Mouse (Mus musculus): ENCODE data around the gene Ppm1m.

Ppm1m gene

GRCm38 (mm10) chr9:106220894-106221523 lies 21.5 kb upstream of the Ppm1m start:
- WGBS, result 81% methylated on average over 8 of the region's 8 CpGs

GRCm38 (mm10) chr9:106216971-106217370 lies 17.4 kb upstream of the Ppm1m start:
- WGBS, result 84% methylated on average over 7 of the region's 7 CpGs

- WGBS, result 84% methylated on average over 6 of the region's 6 CpGs
These were observed 16.0 kb upstream of the Ppm1m start for GRCm38 (mm10) chr9:106215341-106216125.

DNA sequence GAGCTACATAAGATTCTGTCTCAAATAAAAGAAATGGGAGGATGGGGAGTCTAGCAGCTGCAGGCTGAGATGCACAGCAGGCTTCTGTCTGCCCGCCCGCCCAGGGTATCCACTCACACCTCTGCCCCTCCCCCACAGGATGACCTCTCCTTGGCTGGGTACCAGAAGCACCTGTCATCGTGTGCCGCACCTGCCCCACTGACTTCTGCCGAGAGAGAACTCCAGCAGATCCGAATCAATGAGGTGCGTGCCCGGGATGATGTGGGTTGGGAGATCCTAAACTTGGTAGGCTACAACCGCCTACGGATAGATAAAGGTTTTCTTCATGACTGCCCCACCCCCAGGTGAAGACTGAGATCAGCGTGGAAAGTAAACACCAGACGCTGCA lies 13.0 kb upstream of the Ppm1m start:
- WGBS, result 78% methylated on average over 12 of the region's 12 CpGs

DNA sequence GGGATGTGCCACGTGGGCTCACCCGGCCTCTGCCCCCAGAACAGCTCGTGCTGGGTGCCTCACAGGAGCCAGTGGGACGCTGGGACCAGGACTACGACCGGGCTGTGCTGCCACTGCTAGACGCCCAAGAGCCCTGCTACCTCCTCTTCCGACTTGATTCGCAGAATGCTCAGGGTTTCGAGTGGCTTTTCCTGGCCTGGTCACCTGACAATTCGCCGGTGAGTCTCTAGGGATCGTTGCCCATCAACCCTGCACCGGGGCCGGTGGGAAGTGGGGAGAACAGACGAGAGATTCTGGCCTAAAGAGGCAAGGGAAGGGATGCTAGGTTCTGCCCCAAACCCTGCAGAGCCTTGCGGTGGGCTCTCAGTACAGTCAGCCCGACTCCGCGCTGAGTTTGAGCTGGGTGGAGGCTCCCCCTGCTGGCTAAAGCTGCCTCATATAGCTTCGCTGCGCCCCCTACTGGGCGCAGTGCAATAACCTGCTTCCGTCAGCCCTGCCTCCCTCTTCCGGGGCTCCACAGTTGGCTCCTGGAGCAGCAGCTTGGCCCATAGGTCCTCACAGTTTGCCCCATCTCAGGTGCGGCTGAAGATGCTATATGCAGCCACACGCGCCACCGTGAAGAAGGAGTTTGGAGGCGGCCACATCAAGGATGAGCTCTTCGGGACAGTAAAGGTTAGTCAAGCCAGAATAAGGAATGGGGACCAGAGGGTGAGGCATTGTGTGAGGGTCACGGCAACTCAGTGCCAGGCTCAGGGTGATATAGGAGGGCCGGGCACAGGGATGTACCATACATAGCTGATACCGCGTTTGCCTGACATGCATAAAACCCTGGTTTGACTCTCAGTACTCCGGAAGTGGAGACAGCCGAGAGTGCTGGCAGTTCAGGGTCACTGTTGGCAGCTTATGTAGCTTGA lies 12.4 kb upstream of the Ppm1m start:
- 20% methylated on average over 37 of the region's 37 CpGs for WGBS

DNA sequence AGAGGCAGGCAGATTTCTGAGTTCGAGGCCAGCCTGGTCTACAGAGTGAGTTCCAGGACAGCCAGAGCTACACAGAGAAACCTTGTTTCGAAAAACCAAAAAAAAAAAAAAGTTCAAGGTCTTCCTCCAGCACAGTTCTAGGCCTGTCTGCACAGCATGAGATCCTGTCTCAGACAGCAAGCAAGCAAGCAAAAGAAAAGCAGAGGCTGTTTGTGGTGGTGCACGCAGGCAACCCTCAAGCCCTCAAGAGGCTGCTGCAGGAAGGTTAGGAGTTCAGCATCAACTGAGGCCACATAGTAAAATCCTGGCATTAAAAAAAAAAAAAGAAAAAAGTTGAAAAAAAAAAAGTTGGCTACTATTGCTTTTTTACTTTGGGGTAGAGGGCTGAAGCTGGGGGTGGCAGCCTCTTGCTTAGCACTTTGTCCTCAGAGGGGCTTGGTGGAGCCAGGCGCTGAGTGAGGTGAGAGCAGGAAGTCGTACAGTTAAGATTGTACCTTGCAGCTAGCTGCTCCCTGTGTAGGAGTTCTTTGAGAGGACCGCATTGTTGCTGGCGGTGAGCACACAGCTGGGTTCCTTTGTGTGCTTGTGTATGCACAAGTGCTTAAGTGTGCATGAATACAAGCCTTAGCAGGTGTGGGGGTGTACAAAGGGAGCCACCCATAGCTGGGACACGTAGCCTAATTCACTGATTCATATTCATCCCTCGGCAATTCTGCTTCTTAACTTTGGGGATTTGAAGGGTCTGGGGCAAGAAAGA lies 11.5 kb upstream of the Ppm1m start:
- 47% methylated on average over 9 of the region's 9 CpGs for WGBS

DNA sequence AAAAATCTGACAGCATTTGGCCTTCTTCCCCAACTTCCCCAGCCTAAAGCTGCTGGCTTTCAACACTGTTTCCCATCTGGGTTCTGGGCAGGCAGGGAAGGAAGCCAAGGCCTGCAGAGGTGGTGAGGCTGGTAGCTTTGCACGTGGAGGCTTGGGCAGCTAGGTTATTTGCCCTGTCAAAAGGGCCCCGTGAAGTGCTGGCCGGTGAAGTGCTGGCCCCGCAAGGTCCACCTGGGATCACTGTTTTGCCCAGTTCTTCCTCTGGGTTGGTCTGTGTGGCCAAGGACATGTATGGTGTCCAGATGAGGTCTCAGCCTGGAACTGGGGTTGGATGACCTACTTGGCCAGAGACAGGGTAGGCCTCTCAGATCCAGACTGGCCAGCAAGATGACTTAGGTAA lies 10.4 kb upstream of the Ppm1m start:
- WGBS, result 46% methylated on average over 4 of the region's 4 CpGs

DNA sequence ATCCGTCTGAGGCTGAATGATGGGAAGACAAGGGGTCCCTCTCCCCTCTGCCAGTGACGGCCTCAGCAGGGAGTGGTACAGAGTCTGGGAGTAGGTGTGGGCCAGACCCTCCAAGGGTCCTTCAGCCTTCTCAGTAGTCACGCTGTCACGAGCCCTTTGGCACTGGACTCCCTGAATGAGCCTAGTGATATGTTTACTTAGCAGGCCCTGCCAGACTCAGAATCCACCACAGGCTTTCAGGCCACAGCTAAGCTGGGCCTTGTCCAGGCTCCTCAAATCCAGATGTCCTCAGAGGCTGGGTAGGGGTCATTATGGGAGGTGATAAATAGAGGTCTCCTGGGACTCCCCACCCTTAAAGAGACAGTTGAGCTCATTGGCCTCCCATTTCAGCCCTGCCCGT lies 8.6 kb upstream of the Ppm1m start:
- 81% methylated on average over 5 of the region's 5 CpGs for WGBS

- 47% methylated on average over 2 of the region's 2 CpGs for WGBS
These were observed 7.0 kb upstream of the Ppm1m start for GRCm38 (mm10) chr9:106206515-106206914.

GRCm38 (mm10) chr9:106205713-106206290 lies 6.3 kb upstream of the Ppm1m start:
- 86% methylated on average over 7 of the region's 7 CpGs for WGBS

DNA sequence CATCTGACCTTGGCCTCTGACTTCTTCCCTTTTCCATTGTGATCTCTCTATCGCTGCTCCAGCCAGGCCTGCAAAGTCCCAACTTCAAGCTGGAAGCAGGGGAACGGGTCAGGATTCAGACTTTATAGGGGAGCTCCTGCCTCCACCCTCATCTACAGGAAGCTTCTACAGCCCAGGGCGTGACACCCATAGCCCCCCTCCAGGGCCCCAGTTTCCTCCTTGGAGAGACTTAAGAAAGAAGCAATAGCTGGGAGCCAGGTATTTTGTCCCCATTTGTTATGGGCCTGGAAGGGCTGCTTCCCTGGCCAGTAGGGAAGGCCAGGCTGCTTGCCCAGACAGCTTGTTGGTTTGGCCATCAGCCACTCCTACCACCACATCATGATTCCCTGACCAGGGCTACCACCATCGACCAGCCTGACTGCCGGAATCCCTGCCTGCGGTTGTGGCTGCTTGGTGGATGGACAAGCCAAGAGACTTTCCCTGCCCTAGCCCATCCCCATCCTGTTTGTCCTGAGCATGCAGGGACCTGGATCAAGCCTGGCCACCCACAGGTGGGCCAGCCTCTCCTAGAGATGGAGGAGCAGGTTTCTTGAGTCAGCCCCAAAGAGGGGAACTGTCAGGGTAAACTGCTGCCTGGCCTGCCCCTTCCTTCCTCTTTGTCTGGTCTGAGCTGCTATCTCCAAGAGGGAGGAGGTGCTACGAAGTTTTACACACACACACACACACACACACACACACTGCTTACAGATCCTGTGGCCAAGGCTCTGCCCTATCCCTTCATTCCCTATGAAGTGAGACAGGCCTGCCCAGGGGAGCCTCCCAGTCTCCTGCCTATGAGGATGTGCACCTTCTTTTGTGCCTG lies 4.7 kb upstream of the Ppm1m start:
- 45% methylated on average over 7 of the region's 7 CpGs for WGBS

- under 1% methylated on average over 61 of the region's 61 CpGs for WGBS
These were observed 3.5 kb upstream of the Ppm1m start, which contains the start of gene Twf2 for GRCm38 (mm10) chr9:106202819-106203636. TSS of gene Twf2 (plus strand) at chr9:106203108.

DNA sequence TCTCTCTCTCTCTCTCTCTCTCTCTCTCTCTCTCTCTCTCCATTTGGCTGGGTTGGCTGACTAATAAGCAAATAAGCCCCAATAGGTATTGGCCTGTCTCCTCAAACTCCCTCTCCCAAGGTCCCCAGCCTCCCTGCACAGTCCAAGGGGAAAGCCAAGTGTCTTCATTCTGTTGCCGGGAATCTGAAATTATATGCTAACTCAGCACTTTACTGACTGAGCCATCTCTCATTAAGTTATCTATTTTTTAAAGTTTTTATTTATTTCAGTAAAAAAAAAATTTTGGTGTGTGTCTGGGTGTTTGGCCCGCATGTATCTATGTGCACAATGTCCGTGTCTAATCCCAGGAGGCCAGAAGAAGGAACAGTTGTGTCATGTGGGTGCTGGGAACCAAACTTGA lies 2.3 kb upstream of the Ppm1m start:
- WGBS, result 80% methylated on average over 3 of the region's 3 CpGs

DNA sequence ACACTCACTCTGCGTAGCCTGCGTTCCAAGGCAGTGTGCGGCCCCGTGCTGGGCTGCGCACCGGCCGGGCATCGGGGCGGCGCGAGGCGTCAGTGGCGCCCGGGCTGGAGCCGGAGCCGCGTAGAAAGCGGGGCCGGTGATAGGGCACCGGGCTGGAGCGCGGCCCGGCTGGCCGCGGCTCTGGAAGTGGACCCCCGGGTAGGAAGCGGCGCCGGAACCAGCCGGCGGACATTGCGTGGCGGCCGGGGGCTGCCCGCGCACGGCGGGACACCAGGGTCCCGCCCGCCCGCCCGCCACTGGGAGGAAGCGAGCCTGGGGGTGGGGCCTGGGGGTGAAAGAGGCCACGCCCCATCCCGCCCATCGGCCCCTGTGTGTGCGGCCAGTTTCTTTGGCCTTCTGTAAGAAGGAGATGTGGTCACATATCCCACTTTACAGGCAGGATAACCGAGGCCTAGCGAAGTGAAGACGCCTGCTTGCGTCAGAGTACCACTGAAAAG lies 536 bp downstream of the Ppm1m start:
- 4% methylated on average over 50 of the region's 51 CpGs for whole genome bisulfite sequencing

- WGBS, result 90% methylated on average over 9 of the region's 9 CpGs
These were observed 1.8 kb downstream of the Ppm1m start for GRCm38 (mm10) chr9:106197732-106198131.

DNA sequence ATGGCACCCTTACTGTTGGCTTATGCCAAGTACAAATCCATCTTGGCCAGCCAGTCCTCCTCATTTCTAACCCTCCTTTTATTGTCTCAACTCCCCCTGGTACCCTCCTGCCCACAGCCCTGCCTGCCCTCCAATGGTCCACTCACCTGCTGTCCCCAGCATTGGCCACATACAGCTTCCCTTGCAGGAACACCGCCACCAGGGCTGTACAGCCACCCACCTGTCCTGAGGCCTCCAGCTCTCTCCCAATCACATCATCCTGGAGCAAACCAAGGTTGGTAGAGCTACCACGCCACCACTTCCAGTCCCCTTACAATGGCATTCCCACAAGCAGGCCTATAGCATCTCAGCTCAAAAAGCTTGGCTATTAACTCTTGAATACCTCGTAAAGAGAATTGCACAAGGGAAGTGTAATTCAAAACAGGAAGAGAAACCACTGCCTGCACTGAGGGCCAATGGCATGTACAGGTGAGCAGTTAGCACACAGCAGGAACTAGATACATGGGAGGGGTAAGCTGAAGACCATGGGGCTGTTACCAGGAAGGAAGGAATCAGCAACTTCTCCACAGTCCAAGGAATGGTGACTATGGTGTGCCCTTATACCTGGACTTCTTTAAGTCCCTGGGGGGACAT lies 2.3 kb downstream of the Ppm1m start:
- WGBS, result 90% methylated on average over 3 of the region's 3 CpGs

- 69% methylated on average over 8 of the region's 8 CpGs for WGBS
These were observed 3.9 kb downstream of the Ppm1m start for GRCm38 (mm10) chr9:106195693-106196092.

- 58% methylated on average over 8 of the region's 8 CpGs for WGBS
These were observed 5.4 kb downstream of the Ppm1m start for GRCm38 (mm10) chr9:106193930-106194807.
